Mouse (Mus musculus): ENCODE data around the gene Pank1.

GRCm38 (mm10) chr19:34881160-34881559 is 1.9 kb upstream of the Pank1 start:
- TF ChIP-seq CTCF (IDR thresholded peaks at IDR 0.05; ENCODE audit: low read depth, low read length) (no peak), POLR2A (IDR thresholded peaks at IDR 0.05; ENCODE audit: borderline replicate concordance, low read depth, low read length) (no peak)
